Mouse (Mus musculus) B cell, adult 2 months (primary cell): Measurements from ENCODE around the gene Ube2d1.

Experiments
- DNase-seq, 2 experiments: peaks; one replicate each; pipeline ENCODE4 v3.0.0; 2022

The Ube2d1 gene

GRCm38 (mm10) chr10:71285126-71285580, at the start of gene Ube2d1:
Gene Ube2d1 (minus strand): TSS chr10:71285262.
- DNase-seq = peak; percentile 80 to 81

DNA sequence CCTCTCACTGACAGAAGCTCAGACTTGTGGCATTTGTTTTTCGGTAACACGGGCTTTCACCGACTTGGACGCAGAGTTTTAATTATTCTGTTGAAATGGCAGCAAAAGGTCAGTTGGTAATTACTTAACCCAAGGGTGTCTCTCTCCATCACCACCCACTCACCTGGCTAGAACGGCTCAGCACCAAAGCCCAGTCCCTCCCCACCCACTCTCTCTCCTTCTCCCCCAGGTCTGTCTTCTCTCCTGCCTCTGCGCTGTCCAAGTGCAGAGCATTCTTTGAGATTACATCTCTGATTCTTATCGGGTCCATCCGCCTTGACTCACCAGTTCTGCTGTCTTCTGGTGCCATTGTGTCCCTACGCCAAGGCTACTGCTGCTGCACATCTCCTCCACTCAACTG, 47.8 kb upstream of the Ube2d1 start:
- no peak for DNase-seq

- no peak for DNase-seq
Observed at GRCm38 (mm10) chr10:71332376-71332775, 47.3 kb upstream of the Ube2d1 start.

DNA sequence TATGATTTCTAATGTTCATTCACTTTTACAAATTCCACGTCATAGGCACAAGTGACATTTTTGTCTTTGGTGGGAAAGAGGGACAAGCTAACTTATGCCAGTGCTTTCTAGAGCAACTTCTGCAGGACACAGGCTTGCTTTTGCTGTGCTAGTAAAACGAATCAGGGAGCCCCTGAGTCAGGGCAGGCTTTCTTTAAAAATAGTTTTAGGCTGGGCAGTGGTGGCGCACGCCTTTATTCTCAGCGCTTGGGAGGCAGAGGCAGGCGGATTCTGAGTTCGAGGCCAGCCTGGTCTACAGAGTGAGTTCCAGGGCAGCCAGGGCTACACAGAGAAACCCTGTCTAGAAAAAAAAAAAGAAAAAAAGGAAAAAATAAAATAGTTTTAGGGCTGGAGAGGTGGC, 46.8 kb upstream of the Ube2d1 start:
- DNase-seq = no peak

DNA sequence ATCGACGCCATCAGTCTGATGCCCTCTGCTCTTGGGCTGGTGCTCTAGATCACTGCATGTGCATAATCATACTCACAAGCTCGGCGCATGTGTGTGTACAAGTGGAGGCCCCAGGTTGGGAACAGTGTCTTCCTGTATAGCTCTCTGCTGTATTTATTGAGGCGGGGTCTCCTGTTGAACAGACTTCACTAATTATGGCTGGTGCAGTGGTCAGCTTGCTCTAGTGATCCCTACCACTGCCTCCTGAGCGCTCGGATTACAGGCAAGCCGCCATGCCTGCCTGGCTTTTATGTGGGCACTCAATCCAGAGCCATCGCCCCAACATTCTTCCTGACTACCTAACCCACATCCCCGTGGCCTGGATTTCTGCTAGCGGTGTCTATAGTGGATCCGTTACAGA, 45.0 kb upstream of the Ube2d1 start:
- no peak for DNase-seq

- DNase-seq = no peak
Observed at GRCm38 (mm10) chr10:71329295-71329694, 44.2 kb upstream of the Ube2d1 start.

DNA sequence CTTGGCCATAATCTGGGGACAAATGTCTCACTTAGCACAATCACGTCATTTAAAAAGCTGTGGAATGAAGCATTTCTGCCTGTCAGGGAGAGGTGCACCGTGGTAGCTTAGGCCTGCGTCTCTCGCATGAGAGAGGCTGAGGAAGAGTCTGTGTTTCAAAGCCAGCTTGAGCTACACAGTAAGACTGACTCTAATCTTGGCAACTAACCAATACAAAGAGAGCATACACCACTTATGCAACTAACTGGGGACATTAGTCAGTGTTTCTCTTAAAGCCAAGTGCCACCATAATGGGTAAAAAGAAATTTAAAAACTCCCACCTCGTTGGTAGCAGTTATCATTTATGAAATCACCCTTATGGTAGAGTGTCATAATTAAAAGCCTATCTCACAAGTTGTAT, 43.8 kb upstream of the Ube2d1 start:
- DNase-seq = no peak

DNA sequence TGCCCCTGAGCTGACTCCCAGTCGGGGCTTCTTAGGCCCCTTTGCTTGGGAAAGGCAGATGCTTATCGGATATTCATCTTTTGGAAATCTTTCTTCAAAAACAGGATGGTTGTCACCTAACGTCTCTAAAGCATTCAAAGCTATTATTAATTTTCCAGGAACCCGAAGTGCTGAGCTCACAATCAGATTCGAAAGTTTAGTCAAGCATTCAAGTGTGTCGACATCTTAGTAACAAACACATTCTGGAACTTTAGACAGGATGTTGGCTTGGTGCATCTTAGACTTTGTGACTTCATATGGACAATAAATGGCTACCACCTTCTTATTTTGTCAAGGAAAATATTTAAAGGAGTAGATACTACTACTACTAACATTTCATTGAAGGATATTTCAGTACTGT, 43.3 kb upstream of the Ube2d1 start:
- DNase-seq = no peak

DNA sequence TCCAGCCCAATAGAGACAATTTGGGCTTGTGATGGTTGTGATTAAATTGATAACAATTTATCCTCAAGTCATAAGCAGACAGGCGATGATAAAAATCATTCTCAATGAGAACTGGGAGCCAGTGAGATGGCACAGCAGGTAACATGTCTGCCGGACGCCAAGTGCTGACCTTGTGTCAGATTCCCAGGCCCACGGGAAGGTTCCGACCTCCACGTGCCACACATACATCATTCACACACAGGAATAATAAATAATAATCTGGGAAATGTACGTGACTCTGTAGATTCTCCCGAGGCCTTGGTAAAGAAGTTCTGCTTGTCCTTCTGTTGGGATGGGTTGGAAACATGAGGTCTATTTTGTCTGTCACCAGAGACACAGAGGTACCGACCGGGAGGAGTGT, 42.3 kb upstream of the Ube2d1 start:
- DNase-seq = no peak

DNA sequence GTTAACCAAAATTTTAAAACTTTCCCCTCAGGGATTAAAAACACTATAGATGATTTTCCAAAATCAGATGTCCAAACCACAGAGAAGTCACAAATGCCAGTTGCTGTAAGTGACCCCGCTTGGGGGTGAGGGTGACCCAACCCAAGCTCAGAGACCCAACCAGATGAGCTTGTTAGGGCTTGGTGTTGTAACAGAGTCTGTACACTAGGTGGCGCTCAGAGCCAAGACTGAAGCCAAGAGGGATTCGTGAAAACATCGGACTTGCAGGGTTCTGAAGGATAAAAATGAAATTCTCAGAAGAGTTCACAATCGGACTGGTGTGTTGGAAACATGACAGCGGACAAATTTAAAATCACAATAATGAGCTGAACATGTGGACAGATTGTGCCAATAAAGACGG, 41.7 kb upstream of the Ube2d1 start:
- DNase-seq = peak; percentile 78 to 79

- no peak for DNase-seq
Observed at GRCm38 (mm10) chr10:71326123-71326522, 41.1 kb upstream of the Ube2d1 start.

DNA sequence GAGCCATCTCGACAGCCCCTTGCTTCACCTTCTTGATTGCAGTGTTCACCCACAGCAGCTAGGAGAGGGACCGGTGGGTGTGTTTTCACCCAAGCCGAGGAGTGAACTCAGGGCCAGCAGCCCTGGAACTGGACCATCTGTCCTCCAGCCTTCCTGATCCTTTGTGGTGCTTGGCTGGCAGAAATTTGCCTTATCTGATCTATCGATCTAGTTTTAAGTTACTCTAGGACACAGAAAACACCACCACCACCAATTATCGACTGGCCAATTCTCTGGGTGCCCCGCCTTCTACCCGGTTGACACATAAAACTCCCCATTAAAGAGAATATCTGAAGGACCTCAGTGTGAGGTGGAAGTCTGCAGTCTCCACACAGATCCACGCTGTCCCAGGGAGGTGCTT, 38.6 kb upstream of the Ube2d1 start:
- no peak for DNase-seq

- no peak for DNase-seq
Observed at GRCm38 (mm10) chr10:71316497-71316896, 31.4 kb upstream of the Ube2d1 start.

GRCm38 (mm10) chr10:71316056-71316455, 31.0 kb upstream of the Ube2d1 start:
- no peak for DNase-seq

- no peak for DNase-seq
Observed at GRCm38 (mm10) chr10:71314596-71314995, 29.5 kb upstream of the Ube2d1 start.

- no peak for DNase-seq
Observed at GRCm38 (mm10) chr10:71310288-71310687, 25.2 kb upstream of the Ube2d1 start.

- DNase-seq = peak; percentile 43 to 52
Observed at GRCm38 (mm10) chr10:71308199-71308598, 23.1 kb upstream of the Ube2d1 start.

GRCm38 (mm10) chr10:71306759-71307158, 21.7 kb upstream of the Ube2d1 start:
- DNase-seq = no peak

DNA sequence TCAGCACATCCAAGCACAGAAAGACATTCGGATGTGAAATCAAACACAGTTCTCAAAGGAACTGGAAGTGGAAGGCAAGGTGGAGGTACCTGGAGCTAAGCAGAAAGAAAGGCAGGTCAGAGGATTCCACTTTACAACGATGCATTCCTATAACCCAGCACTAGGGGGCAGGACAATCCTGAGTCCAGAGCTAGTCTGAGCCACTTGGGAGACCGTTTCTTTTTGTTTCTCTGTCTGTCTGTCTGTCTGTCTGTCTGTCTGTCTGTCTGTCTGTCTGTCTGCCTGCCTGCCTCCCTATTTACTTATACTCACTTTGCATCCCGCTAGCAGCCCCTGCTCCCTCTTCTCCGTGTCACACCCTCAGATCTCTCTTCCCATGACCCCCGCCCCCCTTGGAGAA, 21.1 kb upstream of the Ube2d1 start:
- peak; percentile 72 to 75 for DNase-seq

DNA sequence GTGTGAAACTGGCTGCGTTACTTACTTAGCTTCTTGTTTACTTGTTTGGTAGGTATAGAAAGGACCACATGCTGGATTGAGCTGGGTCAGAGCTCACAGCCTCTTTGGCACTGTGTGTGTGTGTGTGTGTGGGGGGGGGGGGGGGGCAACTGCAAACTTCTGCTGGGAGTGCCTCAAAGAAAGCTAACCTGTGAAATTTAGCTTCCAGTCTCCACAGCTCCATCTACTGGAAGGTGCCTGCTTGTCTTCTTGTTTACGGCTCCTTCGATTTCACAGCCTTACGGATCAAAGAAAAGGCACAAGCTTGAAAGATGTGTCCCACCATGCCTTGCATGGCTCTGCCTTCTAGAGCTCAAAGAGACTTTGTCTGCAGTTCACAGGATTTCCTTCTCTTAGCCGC, 17.4 kb upstream of the Ube2d1 start:
- DNase-seq = peak in 1 of 2 experiments; percentile 29

GRCm38 (mm10) chr10:71300161-71300560, 15.1 kb upstream of the Ube2d1 start:
- DNase-seq = no peak

GRCm38 (mm10) chr10:71293245-71293644, 8.2 kb upstream of the Ube2d1 start:
- no peak for DNase-seq

- no peak for DNase-seq
Observed at GRCm38 (mm10) chr10:71292254-71292653, 7.2 kb upstream of the Ube2d1 start.

DNA sequence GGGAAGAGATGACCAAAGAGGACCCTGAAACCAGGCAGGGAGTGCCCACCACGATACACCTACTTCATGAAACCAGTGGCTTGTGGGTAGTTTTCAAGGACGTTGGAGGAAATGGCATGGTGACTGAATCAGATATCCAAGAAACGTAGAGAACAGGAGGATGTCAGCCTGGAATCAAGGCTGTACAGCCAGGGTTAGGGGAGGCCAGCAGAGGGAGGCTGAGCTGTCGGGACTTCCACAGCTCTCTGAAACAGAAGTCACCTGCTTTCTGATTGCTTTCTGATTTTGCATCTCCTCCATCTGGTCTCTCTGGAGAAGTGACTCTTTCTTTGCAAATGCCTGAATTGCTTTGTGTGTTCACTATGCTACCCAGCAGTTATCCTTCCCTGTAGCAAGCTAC, 6.7 kb upstream of the Ube2d1 start:
- no peak for DNase-seq

- no peak for DNase-seq
Observed at GRCm38 (mm10) chr10:71291179-71291661, 6.2 kb upstream of the Ube2d1 start.
